ENCODE assay signal across 1 mouse cellular context in the genomic region with DNA sequence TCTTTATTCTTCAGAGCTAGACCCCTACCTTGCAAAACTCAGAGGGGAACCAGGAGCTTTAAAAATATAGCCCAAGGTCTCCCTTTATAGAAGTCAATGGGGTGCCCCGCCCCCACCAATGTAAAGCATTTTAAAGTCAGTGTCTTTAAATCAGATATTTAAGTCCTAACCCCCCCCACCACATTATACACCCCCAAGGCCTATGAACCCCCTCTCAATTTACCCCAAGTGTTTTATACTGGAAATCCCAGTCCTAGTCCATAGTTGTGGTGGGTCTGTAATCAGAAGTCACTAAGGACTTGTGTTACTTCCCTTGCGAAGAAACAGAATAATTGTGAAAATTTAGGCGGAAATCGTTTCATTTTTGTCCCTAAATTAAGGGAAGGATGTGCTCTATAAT.
TF ChIP-seq lines count a peak whose summit lies in the region.

No protein-coding gene starts in this region.

TF ChIP-seq in MEL, 35 proteins besides CTCF, POLR2A, EP300 and RAD21 (continued from another document):
- TF ChIP-seq POLR2AphosphoS5 (IDR thresholded peaks at IDR 0.05; ENCODE audit: borderline replicate concordance, low read depth, low read length) (no peak), NELFE (IDR thresholded peaks at IDR 0.05; ENCODE audit: low read depth, low read length) (no peak), USF1 (IDR thresholded peaks at IDR 0.05; ENCODE audit: low read depth, low read length) (no peak), TBP (IDR thresholded peaks at IDR 0.05; ENCODE audit: low read depth, low read length) (peak; percentile 44; the same call in 1 of the 2 replicates), CHD1 (IDR thresholded peaks at IDR 0.05; ENCODE audit: low read depth, low read length) (no peak), ELF1 (IDR thresholded peaks at IDR 0.05; ENCODE audit: low read depth, low read length) (no peak)
